Mouse (Mus musculus) G1E (cell line): ENCODE data around the gene Hsd17b1. TPM values are rescaled to one million over a fixed set of nuclear protein-coding genes. Genes with fewer than 3 reads are reported as not detected.

Experiments used
- ATAC-seq: 2 replicates; pipeline ENCODE4 v1.8.0; 2016; ENCODE audit warnings: mild to moderate bottlenecking; ENCODE audit not compliant: insufficient number of reproducible peaks, poor library complexity, low FRiP score, severe bottlenecking; ENCODE audit errors: extremely low read depth
- DNase-seq: peaks from one replicate; pipeline ENCODE4 v3.0.0; 2012; ENCODE audit warnings: low spot score
- H3K27me3 ChIP-seq: 2 replicates; pipeline ENCODE4 v1.6.1; 2012; ENCODE audit warnings: mild to moderate bottlenecking, low read length, inconsistent platforms; ENCODE audit not compliant: insufficient read depth
- H3K36me3 ChIP-seq: replicated peaks from 2 replicates; pipeline ENCODE3; 2012; ENCODE audit warnings: mild to moderate bottlenecking, inconsistent platforms
- H3K4me1 ChIP-seq: 2 replicates; pipeline ENCODE4 v1.6.1; 2012; ENCODE audit warnings: low read depth, low read length, inconsistent platforms, mixed read lengths; ENCODE audit not compliant: insufficient read depth
- H3K4me3 ChIP-seq: 2 replicates; pipeline ENCODE4 v1.5.1; 2012; ENCODE audit warnings: low read depth, mild to moderate bottlenecking, inconsistent platforms, low read length, moderate library complexity, mixed read lengths
- H3K9me3 ChIP-seq: replicated peaks from 2 replicates; pipeline ENCODE4 v1.6.1; 2012; ENCODE audit warnings: inconsistent platforms
- CTCF ChIP-seq: IDR thresholded peaks from 2 replicates; pipeline ENCODE4 v1.5.1; 2012; ENCODE audit warnings: low read depth, low read length, inconsistent platforms, mixed read lengths
- GATA1 ChIP-seq: IDR thresholded peaks from 2 replicates; pipeline ENCODE4 v1.6.1; 2012; ENCODE audit warnings: borderline replicate concordance, low read length, inconsistent platforms, mixed read lengths
- GATA2 ChIP-seq: IDR thresholded peaks from 2 replicates; pipeline ENCODE4 v1.6.1; 2012; ENCODE audit warnings: low read depth, low read length, inconsistent platforms, borderline replicate concordance
- POLR2AphosphoS5 ChIP-seq: IDR thresholded peaks from 2 replicates; pipeline ENCODE4 v1.6.1; 2012; ENCODE audit warnings: low read depth, low read length, inconsistent platforms; ENCODE audit not compliant: insufficient replicate concordance
- TAL1 ChIP-seq: conservative IDR thresholded peaks from 2 replicates; pipeline ENCODE4 v1.6.1; 2012; ENCODE audit warnings: low read depth, low read length, inconsistent platforms, mixed read lengths
- polyA plus RNA-seq: library from polyadenylated mRNA; stranded (reverse); fragments of >175 nt; gene quantifications from 2 replicates; pipeline ENCODE4 v1.2.3, GENCODE M21; 2012
- total RNA-seq, 2 experiments: library from RNA; stranded (forward) in 1 of 2; stranded (reverse) in 1 of 2; fragments of 200-1000 nt in 1 of 2; fragments of >200 nt in 1 of 2; fragmentation: Nextera tagmentation in 1 of 2; gene quantifications; 2 replicates each; pipeline ENCODE4 v1.2.3; 2014 to 2017

The Hsd17b1 gene
- total and polyA plus RNA-seq, 3 experiments = 0.20 to 0.44 TPM; not detected in 1

GRCm38 (mm10) chr11:101127075-101127474 is 48.9 kb downstream of the Hsd17b1 start:
- no peak overlapping the region for H3K4me3 ChIP-seq
- peaks cover 2% of the 10 kb centered on the region; the same call in 1 of the 2 replicates for H3K9me3 ChIP-seq
- ATAC-seq (no peak), DNase-seq (no peak)
- peaks cover 31% of the 10 kb centered on the region for H3K4me1 ChIP-seq
- TF ChIP-seq GATA1 (no peak), GATA2 (no peak), TAL1 (no peak), CTCF (no peak), POLR2AphosphoS5 (no peak)
- peaks cover 8% of the 10 kb centered on the region; the same call in 1 of the 2 replicates for H3K27me3 ChIP-seq
- peaks cover 48% of the 10 kb centered on the region for H3K36me3 ChIP-seq

GRCm38 (mm10) chr11:101128996-101129577 is 50.9 kb downstream of the Hsd17b1 start:
- Histone ChIP-seq H3K4me3 (no peak overlapping the region), H3K36me3 (peaks cover 27% of the 10 kb centered on the region), H3K9me3 (peaks cover 2% of the 10 kb centered on the region; the same call in 1 of the 2 replicates), H3K4me1 (peaks cover 33% of the 10 kb centered on the region), H3K27me3 (peaks cover 10% of the 10 kb centered on the region)
- ATAC-seq = no peak
- no peak for TF ChIP-seq POLR2AphosphoS5
- no peak for TF ChIP-seq GATA2
- TF ChIP-seq TAL1 = no peak
- no peak for DNase-seq

Other genes with a start within 250 kb of the Hsd17b1 start
Only the 20 nearest of the 24 such genes appear.
- gene Stat5a, start 219.1 kb upstream of the Hsd17b1 start, total RNA-seq (2014; fragmentation: Nextera tagmentation) = 161 and 162 TPM in 2 replicates
- gene Stat5a, start 219.1 kb upstream of the Hsd17b1 start, total RNA-seq (2017) = 106 and 112 TPM in 2 replicates
- 157 and 161 TPM in 2 replicates for gene Stat5a, start 219.1 kb upstream of the Hsd17b1 start, polyA plus RNA-seq
- 81.1 and 87.5 TPM in 2 replicates for gene Stat3, start 138.9 kb upstream of the Hsd17b1 start, total RNA-seq (2014; fragmentation: Nextera tagmentation)
- gene Stat3, start 138.9 kb upstream of the Hsd17b1 start, total RNA-seq (2017) = 69.3 and 70.3 TPM in 2 replicates
- gene Stat3, start 138.9 kb upstream of the Hsd17b1 start, polyA plus RNA-seq = 42.1 and 63.5 TPM in 2 replicates
- 13.1 and 15.0 TPM in 2 replicates for gene Cavin1, start 107.5 kb upstream of the Hsd17b1 start, total RNA-seq (2014; fragmentation: Nextera tagmentation)
- gene Cavin1, start 107.5 kb upstream of the Hsd17b1 start, total RNA-seq (2017) = 3.1 and 3.8 TPM in 2 replicates
- gene Cavin1, start 107.5 kb upstream of the Hsd17b1 start, polyA plus RNA-seq = 37.0 and 39.4 TPM in 2 replicates
- 109 and 180 TPM in 2 replicates for gene Atp6v0a1, start 69.0 kb upstream of the Hsd17b1 start, total RNA-seq (2014; fragmentation: Nextera tagmentation)
- 53.7 and 77.6 TPM in 2 replicates for gene Atp6v0a1, start 69.0 kb upstream of the Hsd17b1 start, total RNA-seq (2017)
- gene Atp6v0a1, start 69.0 kb upstream of the Hsd17b1 start, polyA plus RNA-seq = 25.8 and 26.3 TPM in 2 replicates
- 6.1 and 6.3 TPM in 2 replicates for gene Naglu, start 8.4 kb upstream of the Hsd17b1 start, total RNA-seq (2014; fragmentation: Nextera tagmentation)
- gene Naglu, start 8.4 kb upstream of the Hsd17b1 start, total RNA-seq (2017) = 14.2 and 18.4 TPM in 2 replicates
- gene Naglu, start 8.4 kb upstream of the Hsd17b1 start, polyA plus RNA-seq = 5.1 and 6.4 TPM in 2 replicates
- gene Coasy, start 4.2 kb downstream of the Hsd17b1 start, total RNA-seq (2014; fragmentation: Nextera tagmentation) = 23.6 and 26.7 TPM in 2 replicates
- gene Coasy, start 4.2 kb downstream of the Hsd17b1 start, total RNA-seq (2017) = 31.7 and 32.6 TPM in 2 replicates
- 39.3 and 43.6 TPM in 2 replicates for gene Coasy, start 4.2 kb downstream of the Hsd17b1 start, polyA plus RNA-seq
- 40.5 and 43.2 TPM in 2 replicates for gene Mlx, start 8.9 kb downstream of the Hsd17b1 start, total RNA-seq (2014; fragmentation: Nextera tagmentation)
- 45.5 and 45.9 TPM in 2 replicates for gene Mlx, start 8.9 kb downstream of the Hsd17b1 start, total RNA-seq (2017)
- 13.0 and 17.8 TPM in 2 replicates for gene Mlx, start 8.9 kb downstream of the Hsd17b1 start, polyA plus RNA-seq
- gene Psmc3ip, start 17.0 kb downstream of the Hsd17b1 start, total RNA-seq (2014; fragmentation: Nextera tagmentation) = 11.1 and 15.7 TPM in 2 replicates
- gene Psmc3ip, start 17.0 kb downstream of the Hsd17b1 start, total RNA-seq (2017) = 27.0 and 29.8 TPM in 2 replicates
- gene Psmc3ip, start 17.0 kb downstream of the Hsd17b1 start, polyA plus RNA-seq = 20.5 and 20.6 TPM in 2 replicates
- 12.0 and 13.4 TPM in 2 replicates for gene Retreg3, start 41.5 kb downstream of the Hsd17b1 start, total RNA-seq (2014; fragmentation: Nextera tagmentation)
- gene Retreg3, start 41.5 kb downstream of the Hsd17b1 start, total RNA-seq (2017) = 43.2 and 44.0 TPM in 2 replicates
- gene Retreg3, start 41.5 kb downstream of the Hsd17b1 start, polyA plus RNA-seq = 7.7 and 9.4 TPM in 2 replicates
- gene Tubg1, start 41.5 kb downstream of the Hsd17b1 start, total RNA-seq (2014; fragmentation: Nextera tagmentation) = 39.8 and 42.0 TPM in 2 replicates
- gene Tubg1, start 41.5 kb downstream of the Hsd17b1 start, total RNA-seq (2017) = 46.0 and 47.5 TPM in 2 replicates
- 96.1 and 120 TPM in 2 replicates for gene Tubg1, start 41.5 kb downstream of the Hsd17b1 start, polyA plus RNA-seq
- not detected in 2 replicates for gene Tubg2, start 77.5 kb downstream of the Hsd17b1 start, total RNA-seq (2014; fragmentation: Nextera tagmentation)
- not detected in 2 replicates for gene Tubg2, start 77.5 kb downstream of the Hsd17b1 start, total RNA-seq (2017)
- not detected in 2 replicates for gene Tubg2, start 77.5 kb downstream of the Hsd17b1 start, polyA plus RNA-seq
- gene Cntnap1, start 92.1 kb downstream of the Hsd17b1 start, total RNA-seq (2014; fragmentation: Nextera tagmentation) = not detected in 2 replicates
- gene Cntnap1, start 92.1 kb downstream of the Hsd17b1 start, total RNA-seq (2017) = under 0.01 and 0.06 TPM in 2 replicates
- 0.02 and 0.08 TPM in 2 replicates for gene Cntnap1, start 92.1 kb downstream of the Hsd17b1 start, polyA plus RNA-seq
- 0.49 and 2.6 TPM in 2 replicates for gene Plekhh3, start 92.9 kb downstream of the Hsd17b1 start, total RNA-seq (2014; fragmentation: Nextera tagmentation)
- 1.5 and 1.9 TPM in 2 replicates for gene Plekhh3, start 92.9 kb downstream of the Hsd17b1 start, total RNA-seq (2017)
- gene Plekhh3, start 92.9 kb downstream of the Hsd17b1 start, polyA plus RNA-seq = 3.8 and 4.8 TPM in 2 replicates
- not detected in 2 replicates for gene Ccr10, start 97.0 kb downstream of the Hsd17b1 start, total RNA-seq (2014; fragmentation: Nextera tagmentation)
- not detected in 2 replicates for gene Ccr10, start 97.0 kb downstream of the Hsd17b1 start, total RNA-seq (2017)
- not detected in 2 replicates for gene Ccr10, start 97.0 kb downstream of the Hsd17b1 start, polyA plus RNA-seq
- gene Ezh1, start 148.1 kb downstream of the Hsd17b1 start, total RNA-seq (2014; fragmentation: Nextera tagmentation) = 46.1 and 55.9 TPM in 2 replicates
- 23.9 and 25.4 TPM in 2 replicates for gene Ezh1, start 148.1 kb downstream of the Hsd17b1 start, total RNA-seq (2017)
- 2.0 and 4.2 TPM in 2 replicates for gene Ezh1, start 148.1 kb downstream of the Hsd17b1 start, polyA plus RNA-seq
- not detected in 2 replicates for gene Ramp2, start 167.6 kb downstream of the Hsd17b1 start, total RNA-seq (2014; fragmentation: Nextera tagmentation)
- 0.27 TPM in 1 of 2 replicates, not detected in the other for gene Ramp2, start 167.6 kb downstream of the Hsd17b1 start, total RNA-seq (2017)
- 0.04 and 0.10 TPM in 2 replicates for gene Ramp2, start 167.6 kb downstream of the Hsd17b1 start, polyA plus RNA-seq
- 482 and 539 TPM in 2 replicates for gene Vps25, start 175.3 kb downstream of the Hsd17b1 start, total RNA-seq (2014; fragmentation: Nextera tagmentation)
- 98.4 and 104 TPM in 2 replicates for gene Vps25, start 175.3 kb downstream of the Hsd17b1 start, total RNA-seq (2017)
- 140 and 170 TPM in 2 replicates for gene Vps25, start 175.3 kb downstream of the Hsd17b1 start, polyA plus RNA-seq
- 21.2 and 27.2 TPM in 2 replicates for gene Wnk4, start 182.2 kb downstream of the Hsd17b1 start, total RNA-seq (2014; fragmentation: Nextera tagmentation)
- gene Wnk4, start 182.2 kb downstream of the Hsd17b1 start, total RNA-seq (2017) = 2.3 and 4.2 TPM in 2 replicates
- gene Wnk4, start 182.2 kb downstream of the Hsd17b1 start, polyA plus RNA-seq = 45.0 and 48.7 TPM in 2 replicates
- gene Cntd1, start 200.6 kb downstream of the Hsd17b1 start, total RNA-seq (2014; fragmentation: Nextera tagmentation) = 1.5 TPM in 1 of 2 replicates, not detected in the other
- gene Cntd1, start 200.6 kb downstream of the Hsd17b1 start, total RNA-seq (2017) = 0.81 and 1.1 TPM in 2 replicates
- 0.02 TPM in 1 of 2 replicates, not detected in the other for gene Cntd1, start 200.6 kb downstream of the Hsd17b1 start, polyA plus RNA-seq
- gene Coa3, start 200.7 kb downstream of the Hsd17b1 start, total RNA-seq (2014; fragmentation: Nextera tagmentation) = 52.6 and 54.1 TPM in 2 replicates
- 58.1 and 65.9 TPM in 2 replicates for gene Coa3, start 200.7 kb downstream of the Hsd17b1 start, total RNA-seq (2017)
- 16.8 and 39.8 TPM in 2 replicates for gene Coa3, start 200.7 kb downstream of the Hsd17b1 start, polyA plus RNA-seq